Mouse (Mus musculus) adrenal gland, postnatal 36 days (tissue): ENCODE measurements around the gene Hmcn2. TPM values are rescaled to one million over a fixed set of nuclear protein-coding genes. Genes with fewer than 3 reads are reported as not detected.
A peak's percentile ranks its signal among the peaks of the same experiment; 100 is the strongest.

Source experiments
- DNase-seq, 2 experiments: peaks; one replicate each; pipeline ENCODE4 v3.0.0; 2021; ENCODE audit warnings: mixed read lengths in 1 of 2
- long read RNA-seq, 2 experiments: library from polyadenylated mRNA; stranded (forward); transcript quantifications; one replicate each; pipeline ENCODE4 v2.0.0; 2021; ENCODE audit warnings: borderline sequencing depth in 2 of 2
- total RNA-seq, 2 experiments: library from RNA; stranded (reverse); gene quantifications; 2 replicates each; pipeline ENCODE4 v1.2.3; 2021

Gene Hmcn2
- 1 to 10 TPM; 1.7 to 1.9 TPM for total RNA-seq
- long read RNA-seq, experiment 1: 0 reads
- long read RNA-seq, experiment 2: 0 reads

- DNase-seq: no peak
Observed at GRCm38 (mm10) chr2:31314007-31314465, at the start of gene Hmcn2. Gene Hmcn2, plus strand, starts transcription at chr2:31314415.

GRCm38 (mm10) chr2:31267447-31267846 is 46.8 kb upstream of the Hmcn2 start:
- DNase-seq: no peak

GRCm38 (mm10) chr2:31268631-31269030 is 45.6 kb upstream of the Hmcn2 start:
- DNase-seq: no peak

- DNase-seq: no peak
Observed at GRCm38 (mm10) chr2:31269188-31269587, 45.0 kb upstream of the Hmcn2 start.

- no peak for DNase-seq
Observed at GRCm38 (mm10) chr2:31269847-31270246, 44.4 kb upstream of the Hmcn2 start.

- no peak for DNase-seq
Observed at GRCm38 (mm10) chr2:31270470-31270869, 43.7 kb upstream of the Hmcn2 start.

GRCm38 (mm10) chr2:31271071-31271470 is 43.1 kb upstream of the Hmcn2 start:
- no peak for DNase-seq

- DNase-seq: no peak
Observed at GRCm38 (mm10) chr2:31274993-31275392, 39.2 kb upstream of the Hmcn2 start.

GRCm38 (mm10) chr2:31277810-31278209 is 36.4 kb upstream of the Hmcn2 start:
- DNase-seq: no peak

- no peak for DNase-seq
Observed at GRCm38 (mm10) chr2:31278483-31278882, 35.7 kb upstream of the Hmcn2 start.

GRCm38 (mm10) chr2:31281138-31281537 is 33.1 kb upstream of the Hmcn2 start:
- no peak for DNase-seq

- DNase-seq: no peak
Observed at GRCm38 (mm10) chr2:31282266-31282665, 31.9 kb upstream of the Hmcn2 start.

GRCm38 (mm10) chr2:31282880-31283279 is 31.3 kb upstream of the Hmcn2 start:
- DNase-seq: no peak

- peak; percentile 29 to 44 for DNase-seq
Observed at GRCm38 (mm10) chr2:31284531-31284930, 29.7 kb upstream of the Hmcn2 start.

- peak; percentile 69 to 80 for DNase-seq
Observed at GRCm38 (mm10) chr2:31291421-31291820, 22.8 kb upstream of the Hmcn2 start.

- peak; percentile 76 to 82 for DNase-seq
Observed at GRCm38 (mm10) chr2:31294985-31295384, 19.2 kb upstream of the Hmcn2 start.

GRCm38 (mm10) chr2:31296395-31296794 is 17.8 kb upstream of the Hmcn2 start:
- no peak for DNase-seq

GRCm38 (mm10) chr2:31297602-31298268 is 16.5 kb upstream of the Hmcn2 start:
- DNase-seq: peak; percentile 65 to 70

- peak; percentile 36 to 53 for DNase-seq
Observed at GRCm38 (mm10) chr2:31298814-31299213, 15.4 kb upstream of the Hmcn2 start.

- DNase-seq: no peak
Observed at GRCm38 (mm10) chr2:31299266-31299665, 14.9 kb upstream of the Hmcn2 start.

GRCm38 (mm10) chr2:31299996-31300395 is 14.2 kb upstream of the Hmcn2 start:
- no peak for DNase-seq

GRCm38 (mm10) chr2:31303177-31303576 is 11.0 kb upstream of the Hmcn2 start:
- DNase-seq: no peak

- no peak for DNase-seq
Observed at GRCm38 (mm10) chr2:31304191-31304590, 10.0 kb upstream of the Hmcn2 start.
